Mouse (Mus musculus) testis, adult 2 months (tissue): ENCODE results near the gene Mum1.

Experiments used
- CTCF ChIP-seq: fragments of 200-500 bp; IDR thresholded peaks from 2 replicates; pipeline ENCODE4 v1.5.1; 2012; ENCODE audit warnings: low read depth, mild to moderate bottlenecking, inconsistent platforms, low read length, moderate library complexity; ENCODE audit not compliant: control insufficient read depth, insufficient read depth, insufficient replicate concordance
- POLR2A ChIP-seq: fragments of 200-500 bp; IDR thresholded peaks from 2 replicates; pipeline ENCODE4 v1.6.1; 2012; ENCODE audit warnings: low read depth, mild to moderate bottlenecking, inconsistent platforms, low read length, moderate library complexity; ENCODE audit not compliant: control insufficient read depth

DNA sequence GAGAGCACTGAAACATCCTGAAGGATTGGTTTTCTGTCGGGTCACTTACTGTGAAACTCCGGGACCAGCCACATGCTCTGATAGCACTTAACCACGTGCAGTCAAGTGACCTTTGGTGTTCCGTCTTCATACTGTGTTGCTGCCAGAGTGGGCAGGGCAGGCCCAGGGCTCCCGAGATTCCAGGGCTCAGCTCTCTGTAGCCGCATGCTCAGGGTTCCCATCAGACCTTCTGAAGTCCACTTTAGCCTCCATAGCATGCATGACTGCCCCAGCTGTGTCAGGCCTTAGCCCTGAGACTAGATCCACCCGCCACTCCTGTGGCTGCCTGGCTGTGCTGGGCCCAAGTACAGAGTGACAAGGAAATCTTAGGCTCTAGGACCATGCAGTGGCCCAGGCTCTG lies 55.1 kb downstream of the Mum1 start:
- no peak for TF ChIP-seq POLR2A
- no peak for TF ChIP-seq CTCF
